Mouse (Mus musculus): ENCODE results near the gene Als2. TPM values are rescaled to one million over a fixed set of nuclear protein-coding genes. Genes with fewer than 3 reads are reported as not detected.

Als2 gene
- polyA plus RNA-seq, 1 experiment: 10.8 TPM

- Histone ChIP-seq H3K27me3 (replicated peaks; ENCODE audit: control insufficient read depth, insufficient read depth, low read length) (no peaks in the 10 kb centered on the region), H3K27ac (ENCODE audit: insufficient read depth, low read depth, low read length) (no peak overlapping the region), H3K4me1 (ENCODE audit: control insufficient read depth, insufficient read depth, low read length) (peaks cover 25% of the 10 kb centered on the region; the same call in 1 of the 2 replicates), H3K36me3 (ENCODE audit: control insufficient read depth, insufficient read depth, low read length) (peaks cover 2% of the 10 kb centered on the region; the same call in 1 of the 2 replicates), H3K4me3 (ENCODE audit: insufficient read depth, low read depth, low read length) (no peak overlapping the region)
- peak; percentile 77 for DNase-seq
- TF ChIP-seq CTCF (conservative IDR thresholded peaks at IDR 0.05; ENCODE audit: insufficient read depth, insufficient read length, low read depth, low read length): no peak
- TF ChIP-seq POLR2A (IDR thresholded peaks at IDR 0.05; ENCODE audit: low read depth, low read length): no peak
- 47% methylated on average over 6 of the region's 6 CpGs for WGBS
Observed at GRCm38 (mm10) chr1:59160871-59161270, 76.2 kb downstream of the Als2 start.

- H3K4me1 ChIP-seq (ENCODE audit: control insufficient read depth, insufficient read depth, low read length): peaks cover 21% of the 10 kb centered on the region; the same call in 1 of the 2 replicates
- TF ChIP-seq POLR2A (IDR thresholded peaks at IDR 0.05; ENCODE audit: low read depth, low read length): no peak
- no peak for TF ChIP-seq CTCF (conservative IDR thresholded peaks at IDR 0.05; ENCODE audit: insufficient read depth, insufficient read length, low read depth, low read length)
- peaks cover 2% of the 10 kb centered on the region; the same call in 1 of the 2 replicates for H3K36me3 ChIP-seq (ENCODE audit: control insufficient read depth, insufficient read depth, low read length)
- no peak overlapping the region for H3K27ac ChIP-seq (ENCODE audit: insufficient read depth, low read depth, low read length)
- 95% methylated on average over 3 of the region's 3 CpGs for WGBS
- H3K27me3 ChIP-seq (replicated peaks; ENCODE audit: control insufficient read depth, insufficient read depth, low read length): no peaks in the 10 kb centered on the region
- DNase-seq: no peak
- no peak overlapping the region for H3K4me3 ChIP-seq (ENCODE audit: insufficient read depth, low read depth, low read length)
Observed at GRCm38 (mm10) chr1:59159136-59159535, 77.9 kb downstream of the Als2 start.

- H3K4me3 ChIP-seq (ENCODE audit: insufficient read depth, low read depth, low read length): no peak overlapping the region
- H3K36me3 ChIP-seq (ENCODE audit: control insufficient read depth, insufficient read depth, low read length): peaks cover 2% of the 10 kb centered on the region; the same call in 1 of the 2 replicates
- TF ChIP-seq POLR2A (IDR thresholded peaks at IDR 0.05; ENCODE audit: low read depth, low read length) (no peak), CTCF (conservative IDR thresholded peaks at IDR 0.05; ENCODE audit: insufficient read depth, insufficient read length, low read depth, low read length) (no peak)
- H3K27ac ChIP-seq (ENCODE audit: insufficient read depth, low read depth, low read length): no peak overlapping the region; the same call in 1 of the 2 replicates
- 83% methylated on average over 7 of the region's 7 CpGs for WGBS
- no peak for DNase-seq
- H3K27me3 ChIP-seq (replicated peaks; ENCODE audit: control insufficient read depth, insufficient read depth, low read length): no peaks in the 10 kb centered on the region
- peaks cover 18% of the 10 kb centered on the region; the same call in 1 of the 2 replicates for H3K4me1 ChIP-seq (ENCODE audit: control insufficient read depth, insufficient read depth, low read length)
Observed at GRCm38 (mm10) chr1:59158498-59158897, 78.5 kb downstream of the Als2 start.

- Histone ChIP-seq H3K27me3 (replicated peaks; ENCODE audit: control insufficient read depth, insufficient read depth, low read length) (no peaks in the 10 kb centered on the region), H3K36me3 (ENCODE audit: control insufficient read depth, insufficient read depth, low read length) (0 out of 2 replicates have a peak, but pooled peaks cover under 1% of the 10 kb centered on the region), H3K4me1 (ENCODE audit: control insufficient read depth, insufficient read depth, low read length) (peaks cover 18% of the 10 kb centered on the region; the same call in 1 of the 2 replicates), H3K4me3 (ENCODE audit: insufficient read depth, low read depth, low read length) (no peak overlapping the region), H3K27ac (ENCODE audit: insufficient read depth, low read depth, low read length) (peak overlapping the region; percentile 58; the same call in 1 of the 2 replicates)
- no peak for TF ChIP-seq CTCF (conservative IDR thresholded peaks at IDR 0.05; ENCODE audit: insufficient read depth, insufficient read length, low read depth, low read length)
- TF ChIP-seq POLR2A (IDR thresholded peaks at IDR 0.05; ENCODE audit: low read depth, low read length): no peak
- WGBS: 55% methylated on average over 4 of the region's 4 CpGs
- peak; percentile 87 for DNase-seq
Observed at GRCm38 (mm10) chr1:59157846-59158245, 79.2 kb downstream of the Als2 start.

GRCm38 (mm10) chr1:59152346-59152745 is 84.7 kb downstream of the Als2 start:
- no peaks in the 10 kb centered on the region for H3K27me3 ChIP-seq (replicated peaks; ENCODE audit: control insufficient read depth, insufficient read depth, low read length)
- WGBS: 48% methylated on average over 4 of the region's 4 CpGs
- TF ChIP-seq POLR2A (IDR thresholded peaks at IDR 0.05; ENCODE audit: low read depth, low read length) (no peak), CTCF (conservative IDR thresholded peaks at IDR 0.05; ENCODE audit: insufficient read depth, insufficient read length, low read depth, low read length) (no peak)
- H3K4me1 ChIP-seq (ENCODE audit: control insufficient read depth, insufficient read depth, low read length): peaks cover 11% of the 10 kb centered on the region; the same call in 1 of the 2 replicates
- peak; percentile 27 for DNase-seq
- H3K27ac ChIP-seq (ENCODE audit: insufficient read depth, low read depth, low read length): peak overlapping the region; percentile 86
- H3K36me3 ChIP-seq (ENCODE audit: control insufficient read depth, insufficient read depth, low read length): no peaks in the 10 kb centered on the region
- H3K4me3 ChIP-seq (ENCODE audit: insufficient read depth, low read depth, low read length): no peak overlapping the region

GRCm38 (mm10) chr1:59150542-59150941 is 86.5 kb downstream of the Als2 start:
- DNase-seq: no peak
- 79% methylated on average over 5 of the region's 5 CpGs for WGBS
- peaks cover 8% of the 10 kb centered on the region; the same call in 1 of the 2 replicates for H3K4me1 ChIP-seq (ENCODE audit: control insufficient read depth, insufficient read depth, low read length)
- no peak overlapping the region for H3K27ac ChIP-seq (ENCODE audit: insufficient read depth, low read depth, low read length)
- H3K4me3 ChIP-seq (ENCODE audit: insufficient read depth, low read depth, low read length): no peak overlapping the region
- no peaks in the 10 kb centered on the region for H3K36me3 ChIP-seq (ENCODE audit: control insufficient read depth, insufficient read depth, low read length)
- no peak for TF ChIP-seq CTCF (conservative IDR thresholded peaks at IDR 0.05; ENCODE audit: insufficient read depth, insufficient read length, low read depth, low read length)
- no peak for TF ChIP-seq POLR2A (IDR thresholded peaks at IDR 0.05; ENCODE audit: low read depth, low read length)
- no peaks in the 10 kb centered on the region for H3K27me3 ChIP-seq (replicated peaks; ENCODE audit: control insufficient read depth, insufficient read depth, low read length)

GRCm38 (mm10) chr1:59144543-59144942 is 92.5 kb downstream of the Als2 start:
- WGBS: 70% methylated on average over 10 of the region's 10 CpGs
- Histone ChIP-seq H3K4me3 (ENCODE audit: insufficient read depth, low read depth, low read length) (no peak overlapping the region), H3K36me3 (ENCODE audit: control insufficient read depth, insufficient read depth, low read length) (no peaks in the 10 kb centered on the region), H3K4me1 (ENCODE audit: control insufficient read depth, insufficient read depth, low read length) (no peaks in the 10 kb centered on the region), H3K27ac (ENCODE audit: insufficient read depth, low read depth, low read length) (no peak overlapping the region), H3K27me3 (replicated peaks; ENCODE audit: control insufficient read depth, insufficient read depth, low read length) (no peaks in the 10 kb centered on the region)
- peak; percentile 66 for DNase-seq
- peak; percentile 76 for TF ChIP-seq CTCF (conservative IDR thresholded peaks at IDR 0.05; ENCODE audit: insufficient read depth, insufficient read length, low read depth, low read length)
- no peak for TF ChIP-seq POLR2A (IDR thresholded peaks at IDR 0.05; ENCODE audit: low read depth, low read length)
